Mouse (Mus musculus) heart, embryonic 15.5 days (tissue): Measurements from ENCODE around the gene Myd88. TPM values are rescaled to one million over a fixed set of nuclear protein-coding genes. Genes with fewer than 3 reads are reported as not detected.
"Not testable (repeated sequence)": the region's sequence is repeated elsewhere in the genome, so short reads cannot be mapped to it uniquely, and the experiment has no call there.

ENCODE experiments used
- ATAC-seq: fragments of 200-750 bp; cut with Nextera tagmentation; replicated peaks from 2 replicates; pipeline ENCODE4 v1.8.0; 2017; ENCODE audit warnings: low read depth, moderate TSS enrichment; ENCODE audit not compliant: insufficient number of reproducible peaks, insufficient read depth, low FRiP score
- H3K27ac ChIP-seq: fragments of 300-500 bp; sonication (generic); 2 replicates; pipeline ENCODE4 v1.5.1; 2015; ENCODE audit warnings: mild to moderate bottlenecking, inconsistent platforms
- H3K27me3 ChIP-seq: fragments of 300-500 bp; sonication (generic); 2 replicates; pipeline ENCODE4 v1.6.1; 2015; ENCODE audit warnings: inconsistent platforms
- H3K36me3 ChIP-seq: fragments of 300-500 bp; sonication (generic); 2 replicates; pipeline ENCODE4 v1.6.1; 2015; ENCODE audit warnings: mild to moderate bottlenecking, inconsistent platforms
- H3K4me1 ChIP-seq: fragments of 300-500 bp; sonication (generic); replicated peaks from 2 replicates; pipeline ENCODE4 v1.6.1; 2015; ENCODE audit warnings: inconsistent platforms
- H3K4me2 ChIP-seq: fragments of 300-500 bp; sonication (generic); 2 replicates; pipeline ENCODE4 v1.6.1; 2015; ENCODE audit warnings: inconsistent platforms, mild to moderate bottlenecking, moderate library complexity
- H3K4me3 ChIP-seq: fragments of 300-500 bp; sonication (generic); 2 replicates; pipeline ENCODE4 v1.5.1; 2015; ENCODE audit warnings: mild to moderate bottlenecking, inconsistent platforms
- H3K9ac ChIP-seq: fragments of 300-500 bp; sonication (generic); 2 replicates; pipeline ENCODE4 v1.6.1; 2015; ENCODE audit warnings: mild to moderate bottlenecking, inconsistent platforms
- H3K9me3 ChIP-seq: fragments of 300-500 bp; sonication (generic); replicated peaks from 2 replicates; pipeline ENCODE4 v1.6.1; 2016; ENCODE audit warnings: inconsistent platforms
- WGBS: fragments of 180-500 bp; shearing (Covaris S2); methylation state at CpG from one replicate; pipeline ENCODE4 v1.1.7; 2015; ENCODE audit warnings: mixed read lengths; 5-methylcytosine and 5-hydroxymethylcytosine counted together
- polyA plus RNA-seq: library from polyadenylated mRNA; unstranded; fragments of >200 nt; fragmentation: Nextera tagmentation; extraction: Ambion mirVana; gene quantifications from 2 replicates; pipeline ENCODE4 v1.2.1, GENCODE M21; 2015

Gene Myd88
- 14.9 and 20.0 TPM in 2 replicates for polyA plus RNA-seq

GRCm38 (mm10) chr9:119340909-119341816 is at the start of gene Myd88:
Myd88 (minus strand) TSS chr9:119341411.
- Histone ChIP-seq H3K9ac (peak within 1 kb of the TSS; percentile 80), H3K9me3 (no peaks in the 10 kb centered on the region), H3K27me3 (no peaks in the 10 kb centered on the region), H3K36me3 (peaks cover 29% of the 10 kb centered on the region), H3K4me1 (peaks cover 25% of the 10 kb centered on the region), H3K27ac (peak within 1 kb of the TSS; percentile 93), H3K4me2 (peak within 1 kb of the TSS; percentile 94), H3K4me3 (peak within 1 kb of the TSS; percentile 84)
- WGBS = under 1% methylated on average over 68 of the region's 68 CpGs
- ATAC-seq = peak; percentile 96

DNA sequence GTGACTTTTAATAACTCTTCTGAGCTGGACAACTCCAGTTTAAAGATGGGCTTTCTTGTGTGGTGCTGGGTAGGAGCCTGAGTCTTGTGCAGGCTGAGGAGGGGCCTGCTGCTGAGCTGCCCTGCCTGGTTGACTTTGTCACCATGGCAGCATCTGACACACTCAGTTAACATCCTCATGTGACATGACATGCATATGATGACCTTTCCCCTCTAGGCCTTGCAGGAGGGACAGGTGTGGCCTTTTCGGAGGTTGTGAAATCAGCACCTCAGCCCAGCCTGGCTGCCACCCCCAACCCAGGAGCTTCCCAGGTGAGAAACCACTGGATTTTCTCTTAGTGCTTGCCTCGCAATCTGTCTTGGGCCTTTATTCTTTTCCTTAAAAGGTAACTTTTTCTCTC is 49.0 kb upstream of the Myd88 start:
- no peak for ATAC-seq
- Histone ChIP-seq H3K36me3 (no peaks in the 10 kb centered on the region), H3K27me3 (no peaks in the 10 kb centered on the region), H3K4me2 (no peak overlapping the region), H3K9ac (no peak overlapping the region), H3K27ac (no peak overlapping the region), H3K9me3 (no peaks in the 10 kb centered on the region), H3K4me1 (no peaks in the 10 kb centered on the region), H3K4me3 (no peak overlapping the region)
- 87% methylated on average over 2 of the region's 2 CpGs for WGBS

DNA sequence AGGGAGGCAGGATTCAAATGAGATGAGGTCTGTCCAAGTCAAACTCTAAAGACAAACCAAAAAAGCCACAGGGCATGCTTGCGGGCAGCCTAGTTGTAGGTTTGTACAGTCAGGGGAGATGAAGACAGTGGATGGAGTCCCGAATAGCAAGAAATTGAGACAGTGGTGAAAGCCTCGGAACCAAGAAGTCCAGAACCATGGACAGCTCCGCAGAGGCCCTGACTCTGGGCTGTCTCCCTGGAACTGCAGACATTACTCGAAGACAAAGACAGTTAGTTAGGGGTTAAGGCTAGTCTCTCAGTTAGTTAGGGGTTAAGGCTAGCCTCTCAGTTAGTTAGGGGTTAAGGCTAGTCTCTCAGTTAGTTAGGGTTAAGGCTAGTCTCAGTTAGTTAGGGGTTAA is 47.7 kb upstream of the Myd88 start:
- Histone ChIP-seq H3K27me3 (no peaks in the 10 kb centered on the region), H3K9ac (no peak overlapping the region), H3K4me3 (no peak overlapping the region), H3K36me3 (no peaks in the 10 kb centered on the region), H3K9me3 (no peaks in the 10 kb centered on the region), H3K4me2 (no peak overlapping the region), H3K27ac (no peak overlapping the region), H3K4me1 (no peaks in the 10 kb centered on the region)
- 40% methylated on average over 5 of the region's 5 CpGs for WGBS
- no peak for ATAC-seq

GRCm38 (mm10) chr9:119382603-119383002 is 41.4 kb upstream of the Myd88 start:
- no peaks in the 10 kb centered on the region for H3K27me3 ChIP-seq
- 51% methylated on average over 6 of the region's 6 CpGs for WGBS
- H3K9ac ChIP-seq = no peak overlapping the region
- no peak overlapping the region for H3K4me2 ChIP-seq
- H3K4me1 ChIP-seq = no peaks in the 10 kb centered on the region
- H3K27ac ChIP-seq = no peak overlapping the region
- no peak for ATAC-seq
- no peak overlapping the region for H3K4me3 ChIP-seq
- no peaks in the 10 kb centered on the region for H3K36me3 ChIP-seq
- no peaks in the 10 kb centered on the region for H3K9me3 ChIP-seq

GRCm38 (mm10) chr9:119378231-119378630 is 37.0 kb upstream of the Myd88 start:
- no peak for ATAC-seq
- H3K36me3 ChIP-seq = no peaks in the 10 kb centered on the region
- 81% methylated on average over 4 of the region's 4 CpGs for WGBS

GRCm38 (mm10) chr9:119375556-119375955 is 34.3 kb upstream of the Myd88 start:
- H3K4me3 ChIP-seq = no peak overlapping the region
- H3K9me3 ChIP-seq = no peaks in the 10 kb centered on the region
- H3K4me1 ChIP-seq = no peaks in the 10 kb centered on the region
- no peaks in the 10 kb centered on the region for H3K36me3 ChIP-seq
- WGBS = 68% methylated on average over 6 of the region's 6 CpGs
- H3K27me3 ChIP-seq = no peaks in the 10 kb centered on the region
- H3K27ac ChIP-seq = no peak overlapping the region
- no peak overlapping the region for H3K9ac ChIP-seq
- H3K4me2 ChIP-seq = no peak overlapping the region
- ATAC-seq = no peak

More at GRCm38 (mm10) chr9:119378231-119378630, 37.0 kb upstream of the Myd88 start:
- Histone ChIP-seq H3K9me3 (no peaks in the 10 kb centered on the region), H3K27ac (no peak overlapping the region), H3K27me3 (no peaks in the 10 kb centered on the region), H3K4me2 (no peak overlapping the region), H3K4me3 (no peak overlapping the region), H3K9ac (no peak overlapping the region), H3K4me1 (no peaks in the 10 kb centered on the region)

DNA sequence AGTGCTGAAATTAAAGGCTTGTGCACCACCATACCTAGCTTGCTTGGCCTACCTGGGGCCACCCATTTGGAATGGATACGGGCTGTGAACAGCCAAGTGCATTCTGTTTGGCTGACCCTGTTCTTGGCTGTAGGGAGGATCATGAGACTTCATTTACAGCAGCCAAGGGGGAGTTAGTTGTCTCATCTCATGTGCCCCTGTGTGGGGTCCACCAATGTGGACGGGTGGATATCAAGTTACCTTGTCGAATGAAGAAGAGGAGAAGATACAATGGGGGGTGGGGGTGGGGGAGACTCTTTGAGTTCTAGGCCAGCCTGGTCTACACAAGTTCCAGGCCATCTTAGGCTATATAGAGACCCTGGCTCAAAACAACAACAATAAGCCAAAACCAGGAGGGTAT is 33.8 kb upstream of the Myd88 start:
- ATAC-seq = no peak
- Histone ChIP-seq H3K4me2 (no peak overlapping the region), H3K4me1 (no peaks in the 10 kb centered on the region), H3K27ac (no peak overlapping the region), H3K36me3 (no peaks in the 10 kb centered on the region), H3K27me3 (no peaks in the 10 kb centered on the region), H3K9ac (no peak overlapping the region), H3K4me3 (no peak overlapping the region), H3K9me3 (no peaks in the 10 kb centered on the region)
- WGBS = 73% methylated on average over 3 of the region's 3 CpGs

DNA sequence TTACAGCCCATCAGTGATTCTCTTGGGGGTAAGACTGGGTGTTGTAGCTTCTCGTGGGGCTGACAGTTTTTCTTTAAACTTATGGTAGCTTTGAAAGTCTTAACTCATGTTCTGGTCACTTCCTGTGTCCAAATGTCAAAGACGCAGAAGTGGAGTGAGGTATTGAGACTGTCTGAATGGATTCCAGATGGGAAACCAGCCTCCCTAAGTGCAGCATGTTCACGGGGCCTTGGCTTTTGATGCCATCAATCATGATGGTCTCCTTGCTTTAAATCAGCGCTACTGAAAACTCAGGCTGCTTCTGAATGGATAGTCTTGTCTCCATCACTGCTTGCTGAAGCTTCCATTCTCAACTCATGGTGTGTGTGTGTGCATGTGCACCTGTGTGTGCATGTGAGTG is 30.0 kb upstream of the Myd88 start:
- no peaks in the 10 kb centered on the region for H3K4me1 ChIP-seq
- WGBS = 72% methylated on average over 4 of the region's 4 CpGs
- no peaks in the 10 kb centered on the region for H3K27me3 ChIP-seq
- no peaks in the 10 kb centered on the region for H3K36me3 ChIP-seq
- H3K27ac ChIP-seq = no peak overlapping the region
- no peak for ATAC-seq
- no peak overlapping the region for H3K4me2 ChIP-seq
- no peaks in the 10 kb centered on the region for H3K9me3 ChIP-seq
- no peak overlapping the region for H3K9ac ChIP-seq
- no peak overlapping the region for H3K4me3 ChIP-seq

- H3K9ac ChIP-seq, H3K4me2 ChIP-seq, H3K36me3 ChIP-seq, H3K27ac ChIP-seq, ATAC-seq, H3K4me1 ChIP-seq, H3K27me3 ChIP-seq, H3K4me3 ChIP-seq, H3K9me3 ChIP-seq: not testable (repeated sequence)
- 84% methylated on average over 4 of the region's 4 CpGs for WGBS
Observed at GRCm38 (mm10) chr9:119370770-119371169, 29.6 kb upstream of the Myd88 start.

- H3K4me3 ChIP-seq = no peak overlapping the region
- H3K36me3 ChIP-seq = no peaks in the 10 kb centered on the region
- no peak overlapping the region for H3K9ac ChIP-seq
- no peaks in the 10 kb centered on the region for H3K27me3 ChIP-seq
- no peak for ATAC-seq
- H3K4me2 ChIP-seq = no peak overlapping the region
- WGBS = 90% methylated on average over 3 of the region's 3 CpGs
- peaks cover 11% of the 10 kb centered on the region for H3K4me1 ChIP-seq
- H3K27ac ChIP-seq = no peak overlapping the region
- no peaks in the 10 kb centered on the region for H3K9me3 ChIP-seq
Observed at GRCm38 (mm10) chr9:119368367-119368766, 27.2 kb upstream of the Myd88 start.

GRCm38 (mm10) chr9:119365284-119365683 is 24.1 kb upstream of the Myd88 start, which contains the start of gene Slc22a14:
Slc22a14 (minus strand) TSS chr9:119365553.
- Histone ChIP-seq H3K27me3 (no peaks in the 10 kb centered on the region), H3K4me1 (peaks cover 19% of the 10 kb centered on the region), H3K36me3 (no peaks in the 10 kb centered on the region), H3K27ac (no peak within 1 kb of the TSS), H3K9me3 (no peaks in the 10 kb centered on the region), H3K9ac (no peak within 1 kb of the TSS), H3K4me2 (no peak within 1 kb of the TSS), H3K4me3 (no peak within 1 kb of the TSS)
- 52% methylated on average over 7 of the region's 7 CpGs for WGBS
- no peak for ATAC-seq

DNA sequence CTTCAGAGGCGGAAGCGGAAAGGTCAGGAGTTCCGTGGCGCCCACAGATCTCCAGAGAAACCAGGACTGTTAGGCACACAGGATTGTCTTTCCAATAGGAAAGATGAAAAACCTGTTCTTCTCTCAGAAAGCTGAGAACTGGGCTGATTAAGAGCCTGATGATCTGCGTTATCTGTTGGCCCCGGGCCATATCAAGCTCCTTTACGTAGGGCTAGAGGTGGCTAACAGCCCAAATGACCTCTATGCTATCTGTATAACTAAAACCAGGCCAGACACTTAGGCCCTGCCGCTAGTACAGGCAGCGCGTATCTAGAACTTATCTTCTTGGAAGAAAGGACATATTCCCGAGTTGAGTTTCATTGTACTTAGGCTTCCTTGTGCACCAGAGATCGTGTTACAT is 22.0 kb upstream of the Myd88 start:
- Histone ChIP-seq H3K27ac (no peak overlapping the region), H3K4me1 (peaks cover 20% of the 10 kb centered on the region), H3K27me3 (no peaks in the 10 kb centered on the region), H3K36me3 (no peaks in the 10 kb centered on the region), H3K4me3 (no peak overlapping the region), H3K9me3 (no peaks in the 10 kb centered on the region), H3K9ac (no peak overlapping the region), H3K4me2 (no peak overlapping the region)
- WGBS = 49% methylated on average over 12 of the region's 12 CpGs
- no peak for ATAC-seq
